23 mouse cellular contexts compared by ENCODE assay signal in the genomic region with DNA sequence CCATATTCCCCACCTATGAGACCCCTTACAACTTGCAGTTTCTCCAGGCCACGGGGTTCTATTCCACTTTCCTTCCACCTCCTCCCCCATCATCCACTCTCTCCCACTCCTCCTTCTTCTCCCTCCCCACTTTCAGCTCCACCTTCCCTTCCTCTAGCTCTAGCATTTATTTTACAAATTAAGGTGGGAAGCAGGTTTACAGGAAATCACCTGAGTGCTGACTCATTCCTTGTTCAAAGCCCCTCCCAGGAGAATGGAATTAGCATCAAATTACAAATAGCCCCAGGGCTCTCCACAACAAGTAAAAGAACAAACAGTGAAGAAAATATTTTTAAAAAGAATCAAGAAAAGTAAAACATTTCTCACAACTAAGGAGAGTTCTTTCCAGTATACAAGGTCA.
"Had no signal": no experiment of that assay in that cellular context is flagged by ENCODE, and none has a peak within 500 bp of the region (broad histone marks: within the 10 kb centered on the region; RNA-seq: fewer than 3 reads in every experiment).

No protein-coding gene starts in this region.

- DNase-seq: gastrocnemius, adult 2 months; gastrocnemius, postnatal 10 days; gastrocnemius, postnatal 25 days; heart, postnatal 10 days; heart, postnatal 4 days; kidney, adult 18-20 months; kidney, adult 8-10 months; kidney, postnatal 10 days; kidney, postnatal 25 days; kidney, postnatal 4 days; left cerebral cortex, postnatal 4 days had no signal

- H3K27me3 ChIP-seq: hindbrain, embryonic 12.5 days; intestine, embryonic 15.5 days; limb, embryonic 13.5 days; limb, embryonic 15.5 days; liver, embryonic 12.5 days had no signal

- H3K4me3 ChIP-seq: gastrocnemius, adult 2 months; heart, embryonic 10.5 days; heart, embryonic 12.5 days; hindbrain, embryonic 10.5 days; hindbrain, embryonic 12.5 days; intestine, embryonic 15.5 days; layer of hippocampus, adult 2 months; left cerebral cortex, adult 2 months; limb, embryonic 13.5 days; limb, embryonic 15.5 days; liver, embryonic 12.5 days had no signal

- H3K4me1 ChIP-seq: heart, embryonic 12.5 days; hindbrain, embryonic 12.5 days; intestine, embryonic 15.5 days; liver, embryonic 12.5 days had no signal

- H3K27ac ChIP-seq: gastrocnemius, adult 2 months; heart, embryonic 10.5 days; hindbrain, embryonic 10.5 days; hindbrain, embryonic 12.5 days; hindbrain, embryonic 14.5 days; intestine, embryonic 15.5 days; layer of hippocampus, adult 2 months; left cerebral cortex, adult 2 months; limb, embryonic 13.5 days; limb, embryonic 15.5 days; liver, embryonic 12.5 days; liver, embryonic 14.5 days had no signal

- H3K9me3 ChIP-seq: heart, embryonic 10.5 days; heart, embryonic 12.5 days; hindbrain, embryonic 10.5 days; hindbrain, embryonic 12.5 days; intestine, embryonic 15.5 days; limb, embryonic 13.5 days; limb, embryonic 15.5 days; liver, embryonic 12.5 days had no signal

- H3K9ac ChIP-seq: heart, embryonic 12.5 days; hindbrain, embryonic 12.5 days; hindbrain, embryonic 14.5 days; intestine, embryonic 15.5 days; limb, embryonic 13.5 days; limb, embryonic 15.5 days; liver, embryonic 12.5 days; liver, embryonic 14.5 days had no signal

- H3K36me3 ChIP-seq: heart, embryonic 10.5 days; heart, embryonic 12.5 days; hindbrain, embryonic 10.5 days; hindbrain, embryonic 12.5 days; intestine, embryonic 15.5 days; limb, embryonic 13.5 days; limb, embryonic 15.5 days; liver, embryonic 12.5 days had no signal
